Mouse (Mus musculus): ENCODE data around the gene Nsd2. TPM values are rescaled to one million over a fixed set of nuclear protein-coding genes. Genes with fewer than 3 reads are reported as not detected.

The Nsd2 gene
- 38.1 and 40.0 TPM in 2 replicates for polyA plus RNA-seq (2016; fragmentation: Nextera tagmentation; extraction: Ambion mirVana)

DNA sequence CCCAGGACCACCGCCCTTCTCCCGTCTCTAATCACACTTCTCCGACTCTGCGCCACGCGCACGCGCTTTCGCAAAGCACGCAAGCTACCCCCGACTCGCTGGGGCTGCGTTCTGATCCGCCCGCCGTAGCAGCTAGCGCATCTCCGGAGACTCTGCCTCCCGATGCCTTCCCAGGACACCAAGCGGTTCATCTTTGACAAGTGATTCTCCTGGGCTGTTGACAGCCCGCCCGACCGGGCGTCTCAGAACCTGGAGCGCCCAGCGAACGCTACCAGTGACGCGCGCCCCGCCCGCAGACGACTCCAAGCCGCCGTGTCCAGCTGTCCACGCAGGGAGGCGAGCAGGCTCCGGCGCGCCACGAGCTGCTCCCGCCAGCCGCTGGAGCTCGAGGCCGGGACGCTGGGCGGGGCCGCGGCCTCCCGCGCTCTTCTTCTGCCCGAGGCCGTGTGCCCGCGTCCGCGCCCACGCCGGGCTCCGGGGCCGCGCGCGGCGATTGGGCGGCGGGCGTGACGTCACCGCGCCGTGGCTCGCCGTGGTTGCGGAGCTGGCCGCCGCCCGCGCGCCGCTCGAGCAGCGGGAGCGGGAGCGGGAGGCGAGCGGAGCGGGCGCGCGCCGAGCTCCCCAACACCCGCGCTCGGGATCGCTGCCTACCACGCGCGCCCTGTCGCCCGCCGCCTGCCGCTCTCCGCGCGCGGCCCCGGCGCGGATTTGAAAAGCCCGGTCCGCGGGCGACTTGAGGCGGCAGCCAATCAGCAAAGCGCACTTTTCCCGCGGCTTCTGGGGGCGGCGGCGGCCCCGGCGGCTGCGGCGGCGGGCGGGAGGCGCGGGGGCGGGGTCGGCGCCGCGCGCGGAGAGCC is at the start of gene Nsd2:
Gene Nsd2 (plus strand): TSS at position 850 of the 857 bp plus-strand sequence.
- peak within 1 kb of the TSS; percentile 100 for H3K4me3 ChIP-seq
- peaks cover 24% of the 10 kb centered on the region for H3K36me3 ChIP-seq
- no peaks in the 10 kb centered on the region for H3K27me3 ChIP-seq (replicated peaks)
- WGBS (ENCODE audit: insufficient replicate concordance) = under 1% methylated on average over 114 of the region's 136 CpGs
- peaks cover 70% of the 10 kb centered on the region for H3K4me1 ChIP-seq
- peak within 1 kb of the TSS; percentile 99 for H3K9ac ChIP-seq
- peak within 1 kb of the TSS; percentile 94 for H3K4me2 ChIP-seq
- H3K9me3 ChIP-seq (replicated peaks) = no peaks in the 10 kb centered on the region
- H3K27ac ChIP-seq = peak within 1 kb of the TSS; percentile 94
- peak; percentile 85 for ATAC-seq

DNA sequence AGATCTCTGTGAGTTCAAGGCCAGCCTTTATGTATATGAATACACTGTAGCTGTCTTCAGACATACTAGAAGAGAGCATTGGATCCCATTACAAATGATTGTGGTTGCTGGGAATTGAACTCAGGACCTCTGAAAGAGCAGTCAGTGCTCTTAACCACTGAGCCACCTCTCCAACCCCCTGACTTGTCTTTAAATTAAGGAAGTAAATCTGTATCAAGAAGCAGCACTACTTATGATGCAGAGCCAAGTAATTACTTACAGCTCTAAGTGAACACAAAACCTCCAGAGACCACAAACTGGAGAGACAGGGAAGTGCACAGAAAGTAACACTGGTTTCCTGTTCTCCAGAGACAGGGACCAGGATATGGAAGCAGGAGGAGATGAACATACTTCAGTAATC is 43.3 kb upstream of the Nsd2 start:
- no peak overlapping the region for H3K4me2 ChIP-seq
- H3K27me3 ChIP-seq (replicated peaks) = no peaks in the 10 kb centered on the region
- peaks cover 30% of the 10 kb centered on the region for H3K4me1 ChIP-seq
- H3K36me3 ChIP-seq = peaks cover 40% of the 10 kb centered on the region
- H3K9me3 ChIP-seq (replicated peaks) = no peaks in the 10 kb centered on the region
- H3K4me3 ChIP-seq = no peak overlapping the region
- no peak overlapping the region for H3K9ac ChIP-seq
- ATAC-seq = no peak
- H3K27ac ChIP-seq = no peak overlapping the region

DNA sequence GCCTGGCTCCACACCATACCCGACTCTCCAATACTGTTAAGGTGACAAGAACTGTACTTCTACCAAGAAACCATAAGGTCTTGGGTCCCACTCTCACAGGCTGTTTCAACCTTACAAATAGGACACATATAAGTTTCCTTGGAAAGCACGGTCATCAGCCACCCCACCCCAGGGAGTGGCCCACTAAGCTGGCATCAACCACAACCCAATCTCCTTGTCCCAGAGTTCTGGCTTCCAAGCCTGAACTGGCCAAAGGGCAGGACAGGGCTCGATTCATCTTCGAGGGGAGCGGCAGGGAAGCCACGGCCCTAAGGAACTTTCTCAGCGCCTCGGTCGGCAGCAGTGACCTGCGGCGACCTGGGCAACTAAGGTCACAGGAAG is 38.6 kb upstream of the Nsd2 start:
- peaks cover 16% of the 10 kb centered on the region for H3K36me3 ChIP-seq
- H3K27ac ChIP-seq = peak overlapping the region; percentile 76
- peak; percentile 13 for ATAC-seq
- H3K9ac ChIP-seq = peak overlapping the region; percentile 84
- H3K4me2 ChIP-seq = peak overlapping the region; percentile 81
- H3K4me3 ChIP-seq = peak overlapping the region; percentile 87
- no peaks in the 10 kb centered on the region for H3K9me3 ChIP-seq (replicated peaks)
- H3K27me3 ChIP-seq (replicated peaks) = no peaks in the 10 kb centered on the region
- WGBS (ENCODE audit: insufficient replicate concordance) = 3% methylated on average over 11 of the region's 11 CpGs
- H3K4me1 ChIP-seq = peaks cover 39% of the 10 kb centered on the region

DNA sequence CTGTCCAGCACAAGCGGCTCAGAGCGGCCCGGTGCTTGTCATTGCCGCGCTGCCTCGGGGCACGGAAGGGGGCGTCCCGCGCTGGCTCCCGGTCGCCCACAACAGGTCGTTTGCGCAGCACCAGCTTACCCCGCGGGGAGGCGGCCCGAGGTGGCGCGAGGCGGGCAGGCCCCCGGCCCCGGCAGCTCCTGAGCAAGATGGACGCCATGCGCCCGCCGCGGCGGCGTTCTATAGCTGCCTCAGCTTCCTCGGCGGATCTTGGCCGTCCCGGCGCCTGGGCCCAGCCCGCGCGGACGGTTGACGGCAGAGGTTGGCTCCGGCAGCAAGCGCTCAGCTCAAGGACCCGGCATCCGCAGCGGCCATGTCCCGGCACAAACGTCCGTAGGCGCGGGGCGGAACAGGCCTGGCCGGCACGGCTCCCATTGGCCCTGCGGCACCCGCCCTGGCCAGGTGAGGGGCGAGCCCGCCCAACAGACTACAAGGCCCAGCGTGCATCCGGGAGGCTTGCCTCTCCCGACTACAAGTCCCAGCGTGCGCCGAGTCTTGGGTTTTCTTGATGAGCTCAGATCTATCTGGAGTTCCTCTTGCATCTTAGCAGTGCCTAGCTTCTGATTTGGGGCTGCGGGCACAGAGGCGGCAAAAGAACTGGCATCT is 38.1 kb upstream of the Nsd2 start, which contains the start of gene Letm1:
Gene Letm1 (minus strand): TSS at position 473 of the 654 bp plus-strand sequence.
- no peaks in the 10 kb centered on the region for H3K9me3 ChIP-seq (replicated peaks)
- WGBS (ENCODE audit: insufficient replicate concordance) = under 1% methylated on average over 65 of the region's 65 CpGs

DNA sequence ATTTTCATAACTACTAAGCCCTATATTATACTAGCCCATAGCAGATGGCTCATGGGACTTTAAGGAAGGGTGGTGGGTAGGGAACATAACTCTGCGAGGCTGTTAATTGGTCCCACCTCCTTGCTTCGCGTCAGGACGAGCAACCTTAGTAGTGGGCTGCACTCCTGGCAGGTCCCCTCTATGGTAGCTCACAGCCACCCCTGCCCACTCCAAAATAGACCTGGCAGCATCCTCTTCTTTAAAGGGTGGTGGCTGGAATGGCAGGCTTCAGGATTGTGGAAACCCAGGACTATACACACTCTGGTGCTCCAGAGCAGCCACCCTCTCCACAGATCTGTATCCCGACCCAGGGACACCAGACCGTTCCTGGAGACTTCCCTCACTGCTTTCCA is 37.5 kb upstream of the Nsd2 start:
- Histone ChIP-seq H3K4me1 (peaks cover 39% of the 10 kb centered on the region), H3K9me3 (replicated peaks) (no peaks in the 10 kb centered on the region), H3K4me2 (peak overlapping the region; percentile 81), H3K36me3 (peaks cover 5% of the 10 kb centered on the region), H3K27me3 (replicated peaks) (peaks cover 4% of the 10 kb centered on the region), H3K9ac (peak overlapping the region; percentile 84), H3K4me3 (peak overlapping the region; percentile 87), H3K27ac (no peak overlapping the region)
- 9% methylated on average over 6 of the region's 6 CpGs for WGBS (ENCODE audit: insufficient replicate concordance)
- ATAC-seq = peak; percentile 51; the same call in 1 of the 2 replicates

More for the DNA sequence above, 38.1 kb upstream of the Nsd2 start, which contains the start of gene Letm1:
- H3K4me3 ChIP-seq = peak within 1 kb of the TSS; percentile 87
- H3K27ac ChIP-seq = peak within 1 kb of the TSS; percentile 76
- ATAC-seq = peak; percentile 100
- peaks cover 39% of the 10 kb centered on the region for H3K4me1 ChIP-seq
- peaks cover 11% of the 10 kb centered on the region for H3K36me3 ChIP-seq
- peak within 1 kb of the TSS; percentile 81 for H3K4me2 ChIP-seq
- H3K9ac ChIP-seq = peak within 1 kb of the TSS; percentile 84
- no peaks in the 10 kb centered on the region for H3K27me3 ChIP-seq (replicated peaks)

DNA sequence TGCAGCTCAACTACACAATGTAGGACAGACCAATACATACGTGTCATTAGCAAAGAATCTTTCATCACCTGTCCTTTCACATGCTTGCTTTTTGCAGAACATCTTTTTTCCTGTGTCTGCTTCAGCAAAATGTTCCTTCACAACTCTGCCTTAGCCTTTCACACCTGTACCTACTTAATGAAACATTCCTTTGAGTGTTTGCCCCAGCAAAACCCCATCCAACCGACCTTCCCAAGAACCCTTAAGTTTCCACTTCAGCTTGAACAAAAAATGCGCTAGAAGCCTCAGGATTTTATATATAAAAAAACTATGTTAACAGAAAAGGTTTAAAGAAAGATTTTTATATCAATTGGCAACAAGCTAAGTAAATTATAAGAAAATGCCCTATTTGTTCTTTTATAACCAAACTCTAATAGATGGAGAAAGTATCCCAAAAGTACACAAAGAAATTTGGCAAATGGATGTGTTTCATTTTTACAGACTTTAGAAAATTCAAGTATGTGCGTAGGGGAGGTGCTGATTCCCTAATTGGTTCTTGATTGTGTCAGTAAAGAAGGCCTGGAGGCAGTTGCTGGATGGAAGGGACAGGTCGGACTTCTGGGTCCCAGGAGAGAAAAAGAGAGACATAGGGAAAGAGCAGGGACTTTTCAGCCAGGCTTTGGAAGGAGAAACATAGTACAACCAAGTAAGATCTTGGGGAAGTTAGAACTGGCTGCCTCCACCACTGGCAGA is 28.4 kb upstream of the Nsd2 start:
- 62% methylated on average over 5 of the region's 5 CpGs for WGBS (ENCODE audit: insufficient replicate concordance)
- no peak overlapping the region for H3K4me3 ChIP-seq
- no peak overlapping the region for H3K9ac ChIP-seq

DNA sequence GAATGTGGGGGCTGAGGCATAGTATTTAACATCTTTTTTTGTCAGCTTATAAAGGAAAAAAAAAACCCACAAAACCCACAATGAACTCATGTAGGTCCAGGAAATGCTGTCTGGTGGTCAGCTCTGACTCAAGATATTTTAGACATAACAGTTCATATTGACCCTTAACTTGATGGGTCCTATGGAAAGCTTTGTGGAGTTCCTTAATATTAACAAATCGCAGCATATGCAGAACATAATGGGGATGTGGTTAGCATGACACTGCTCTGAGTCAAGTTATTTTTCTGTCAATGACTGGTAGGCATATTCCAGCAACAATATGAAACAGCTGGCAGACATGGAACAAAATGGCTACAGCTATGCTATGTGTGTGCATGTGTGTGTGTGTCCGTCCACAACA is 17.2 kb upstream of the Nsd2 start:
- H3K36me3 ChIP-seq = no peaks in the 10 kb centered on the region
- WGBS (ENCODE audit: insufficient replicate concordance) = 60% methylated on average over 2 of the region's 2 CpGs
- no peaks in the 10 kb centered on the region for H3K27me3 ChIP-seq (replicated peaks)
- H3K27ac ChIP-seq = no peak overlapping the region
- no peak overlapping the region for H3K9ac ChIP-seq
- H3K4me1 ChIP-seq = no peaks in the 10 kb centered on the region
- 0 out of 2 replicates have a peak, but pooled peaks cover 3% of the 10 kb centered on the region for H3K9me3 ChIP-seq (replicated peaks)
- no peak overlapping the region for H3K4me3 ChIP-seq
- no peak for ATAC-seq
- no peak overlapping the region for H3K4me2 ChIP-seq

More for the DNA sequence above, 28.4 kb upstream of the Nsd2 start:
- Histone ChIP-seq H3K36me3 (no peaks in the 10 kb centered on the region), H3K27me3 (replicated peaks) (peaks cover 15% of the 10 kb centered on the region), H3K9me3 (replicated peaks) (no peaks in the 10 kb centered on the region; the same call in 1 of the 2 replicates), H3K27ac (no peak overlapping the region), H3K4me1 (no peaks in the 10 kb centered on the region), H3K4me2 (no peak overlapping the region)
- ATAC-seq = no peak

DNA sequence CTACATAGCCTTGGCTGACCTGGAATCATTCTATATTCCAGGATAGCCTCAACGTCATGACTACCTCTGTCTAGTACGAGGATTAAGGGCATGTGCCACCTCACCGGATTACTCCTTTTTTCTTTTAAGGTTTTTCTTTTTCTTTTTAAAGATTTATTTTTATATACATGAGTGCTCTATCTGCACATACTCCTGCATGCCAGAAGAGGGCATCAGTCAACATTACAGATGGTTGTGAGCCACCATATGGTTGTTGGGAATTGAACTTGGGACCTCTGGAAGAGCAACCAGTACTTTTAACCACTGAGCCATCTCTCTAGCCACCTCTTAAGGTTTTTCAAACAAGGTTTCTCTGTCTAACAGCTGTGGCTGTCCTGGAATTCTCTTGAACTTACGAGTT is 9.0 kb upstream of the Nsd2 start:
- Histone ChIP-seq H3K4me1 (peaks cover 8% of the 10 kb centered on the region), H3K27ac (no peak overlapping the region), H3K27me3 (replicated peaks) (no peaks in the 10 kb centered on the region), H3K9ac (no peak overlapping the region), H3K9me3 (replicated peaks) (no peaks in the 10 kb centered on the region), H3K4me2 (no peak overlapping the region), H3K4me3 (no peak overlapping the region), H3K36me3 (no peaks in the 10 kb centered on the region)
- 66% methylated on average over 4 of the region's 4 CpGs for WGBS (ENCODE audit: insufficient replicate concordance)
- no peak for ATAC-seq

DNA sequence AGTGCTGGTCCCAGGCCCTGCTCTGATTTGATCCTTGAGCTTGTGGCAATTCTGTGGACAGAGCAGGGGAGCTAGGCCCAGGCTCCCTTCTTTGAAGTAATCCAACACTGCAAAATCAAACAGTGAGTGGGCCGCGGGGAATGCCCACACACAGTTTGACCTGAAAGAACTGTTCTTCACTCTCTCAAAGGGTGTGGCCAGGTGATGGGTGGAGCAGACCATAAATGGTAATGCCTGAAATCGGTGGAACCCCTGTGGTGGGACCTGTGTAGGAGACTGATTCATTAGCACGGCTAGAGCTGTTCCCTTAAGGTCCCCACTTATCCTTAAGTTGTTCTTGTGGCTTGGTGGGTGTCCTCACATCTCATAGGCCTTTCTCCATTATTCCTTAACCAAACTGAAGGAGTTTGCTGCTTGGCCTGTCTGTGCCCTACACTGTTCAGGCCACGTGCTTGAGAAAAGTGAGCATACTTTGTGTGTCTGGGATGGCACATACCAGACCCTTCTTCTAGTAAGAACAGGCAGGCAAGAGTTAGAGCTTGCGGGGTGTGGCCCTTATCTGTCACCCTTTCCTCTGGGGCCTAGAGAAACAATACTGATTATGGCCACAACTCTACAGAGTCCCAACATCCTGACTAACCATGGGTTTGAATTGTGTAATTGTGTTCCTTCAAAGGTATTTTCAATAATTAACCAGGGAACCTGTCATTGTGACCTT is 4.4 kb upstream of the Nsd2 start:
- H3K9ac ChIP-seq = no peak overlapping the region
- 46% methylated on average over 6 of the region's 6 CpGs for WGBS (ENCODE audit: insufficient replicate concordance)
- no peak overlapping the region for H3K27ac ChIP-seq
- no peaks in the 10 kb centered on the region for H3K27me3 ChIP-seq (replicated peaks)
- no peaks in the 10 kb centered on the region for H3K36me3 ChIP-seq
- no peak overlapping the region for H3K4me3 ChIP-seq
- H3K4me1 ChIP-seq = peaks cover 39% of the 10 kb centered on the region
- H3K9me3 ChIP-seq (replicated peaks) = no peaks in the 10 kb centered on the region
- no peak overlapping the region for H3K4me2 ChIP-seq
- ATAC-seq = no peak

DNA sequence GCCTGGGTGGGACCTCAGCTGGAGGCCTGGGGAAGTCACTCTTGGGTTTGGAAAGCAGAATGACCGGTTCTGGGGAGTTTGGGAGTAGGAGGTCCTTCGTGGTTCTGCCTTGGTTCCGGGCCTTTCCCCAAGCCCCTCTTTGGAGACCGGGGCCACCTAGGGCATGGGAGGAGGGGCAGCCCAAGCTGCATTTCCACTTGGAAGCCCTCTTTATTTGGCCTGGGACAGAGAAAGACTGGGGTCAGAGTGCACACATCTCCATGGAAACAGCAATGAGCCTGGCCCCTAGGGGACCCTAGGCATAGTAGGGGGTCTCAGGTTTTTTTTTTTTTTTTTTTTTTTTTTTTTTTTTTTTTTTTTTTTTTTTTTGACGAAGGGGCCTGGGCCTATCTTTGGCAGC is 2.4 kb upstream of the Nsd2 start:
- no peak overlapping the region for H3K4me3 ChIP-seq
- H3K36me3 ChIP-seq = peaks cover 6% of the 10 kb centered on the region; the same call in 1 of the 2 replicates
- H3K27ac ChIP-seq = no peak overlapping the region
- no peaks in the 10 kb centered on the region for H3K9me3 ChIP-seq (replicated peaks)
- 62% methylated on average over 5 of the region's 5 CpGs for WGBS (ENCODE audit: insufficient replicate concordance)
- H3K27me3 ChIP-seq (replicated peaks) = no peaks in the 10 kb centered on the region
- H3K4me2 ChIP-seq = no peak overlapping the region
- peaks cover 53% of the 10 kb centered on the region for H3K4me1 ChIP-seq
- ATAC-seq = no peak
- no peak overlapping the region for H3K9ac ChIP-seq

DNA sequence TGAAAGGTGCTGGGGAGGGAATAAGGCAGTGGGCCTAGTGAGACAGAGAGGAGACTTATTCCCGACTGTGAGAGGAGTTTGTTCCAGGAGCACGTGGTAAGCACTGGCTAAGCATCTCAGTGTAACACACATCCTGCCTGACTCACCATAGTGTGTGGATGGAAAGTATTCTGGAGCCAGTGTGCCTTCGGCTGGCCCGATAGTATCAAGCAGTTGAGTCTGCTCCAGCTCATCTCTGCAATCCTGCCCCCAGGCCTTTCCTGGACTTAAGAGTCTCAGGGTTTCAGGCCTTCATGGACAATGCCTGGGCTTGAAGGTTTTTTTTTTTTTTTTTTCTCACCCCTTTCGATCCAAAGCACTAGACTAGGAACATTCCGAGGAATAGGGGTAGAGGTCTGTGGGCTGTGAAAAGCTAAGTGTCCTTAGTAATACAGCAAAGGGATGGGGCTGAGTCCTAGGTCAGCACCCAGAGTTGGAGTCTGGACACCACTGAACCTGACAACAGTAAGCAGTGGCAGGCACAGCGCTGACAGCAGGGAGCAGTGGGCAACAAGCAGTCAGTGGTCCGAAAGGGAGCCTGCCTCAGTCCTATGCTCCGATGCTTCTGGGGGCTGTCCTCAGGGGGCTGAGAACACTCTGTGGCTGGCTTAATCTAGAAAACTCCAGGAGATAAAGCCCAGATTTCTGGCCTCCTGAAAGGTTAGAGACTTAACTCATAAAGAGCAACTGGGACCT is 1.2 kb upstream of the Nsd2 start:
- H3K36me3 ChIP-seq = peaks cover 16% of the 10 kb centered on the region
- 25% methylated on average over 9 of the region's 9 CpGs for WGBS (ENCODE audit: insufficient replicate concordance)
- peak overlapping the region; percentile 94 for H3K27ac ChIP-seq
- H3K4me1 ChIP-seq = peaks cover 62% of the 10 kb centered on the region
- H3K4me3 ChIP-seq = peak overlapping the region; percentile 100
- no peaks in the 10 kb centered on the region for H3K27me3 ChIP-seq (replicated peaks)
- H3K4me2 ChIP-seq = peak overlapping the region; percentile 94
- H3K9ac ChIP-seq = peak overlapping the region; percentile 99
- ATAC-seq = peak; percentile 13; the same call in 1 of the 2 replicates
- H3K9me3 ChIP-seq (replicated peaks) = no peaks in the 10 kb centered on the region
